Mouse (Mus musculus) spleen, postnatal 4 days (tissue): ENCODE measurements around the gene Klf8.

Source experiments
- DNase-seq, 2 experiments: peaks; one replicate each; pipeline ENCODE4 v3.0.0; 2022; ENCODE audit warnings: low spot score in 2 of 2

The Klf8 gene

DNA sequence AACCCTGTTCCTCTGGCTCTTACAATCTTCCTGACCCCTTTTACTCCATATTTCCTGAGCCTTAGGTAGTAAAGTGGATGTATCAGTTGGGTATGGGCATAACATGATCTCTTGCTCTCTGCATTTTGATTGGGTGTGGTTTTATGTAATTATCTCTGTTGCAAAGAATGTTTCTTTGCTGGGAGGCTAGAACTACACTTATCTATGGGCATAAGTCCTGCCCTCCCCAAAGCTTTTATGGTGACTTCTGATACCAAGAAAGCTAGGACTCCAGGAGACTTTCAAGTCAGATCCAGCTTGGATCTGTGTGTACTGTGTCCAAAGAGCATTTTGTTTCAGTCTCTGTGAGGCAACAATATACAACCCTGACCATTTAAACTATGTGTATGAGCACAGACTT lies 202.3 kb downstream of the Klf8 start:
- no peak for DNase-seq

DNA sequence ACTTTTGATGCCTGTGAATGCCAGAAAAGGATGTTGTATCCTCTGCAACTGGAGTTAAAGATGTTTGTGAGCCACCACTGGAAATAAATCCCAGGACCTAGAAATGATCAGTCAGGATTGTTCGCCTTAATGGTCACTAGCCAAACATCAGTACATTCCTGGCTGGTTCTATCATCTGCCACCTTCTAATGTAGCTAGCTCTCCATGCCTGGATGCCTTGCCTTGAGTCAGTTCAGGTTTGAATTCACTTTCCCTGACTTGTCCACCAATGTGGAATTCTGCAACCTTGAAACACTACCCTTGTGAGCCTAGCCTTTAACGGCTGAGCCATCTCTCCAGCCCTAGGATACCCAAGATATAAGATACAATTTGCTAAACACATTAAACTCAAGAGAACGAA lies 202.8 kb downstream of the Klf8 start:
- no peak for DNase-seq
